Mouse (Mus musculus) spleen, adult 2 months (tissue): ENCODE data around the gene Cnn1.

Experiments
- CTCF ChIP-seq: fragments of 200-500 bp; IDR thresholded peaks from 2 replicates; pipeline ENCODE4 v1.5.1; 2011; ENCODE audit warnings: mild to moderate bottlenecking, inconsistent platforms; ENCODE audit not compliant: insufficient read depth, insufficient read length, insufficient replicate concordance; ENCODE audit errors: extremely low read depth
- POLR2A ChIP-seq: fragments of 200-500 bp; IDR thresholded peaks from 2 replicates; pipeline ENCODE4 v1.6.1; 2011; ENCODE audit warnings: low read depth, low read length, inconsistent platforms

DNA sequence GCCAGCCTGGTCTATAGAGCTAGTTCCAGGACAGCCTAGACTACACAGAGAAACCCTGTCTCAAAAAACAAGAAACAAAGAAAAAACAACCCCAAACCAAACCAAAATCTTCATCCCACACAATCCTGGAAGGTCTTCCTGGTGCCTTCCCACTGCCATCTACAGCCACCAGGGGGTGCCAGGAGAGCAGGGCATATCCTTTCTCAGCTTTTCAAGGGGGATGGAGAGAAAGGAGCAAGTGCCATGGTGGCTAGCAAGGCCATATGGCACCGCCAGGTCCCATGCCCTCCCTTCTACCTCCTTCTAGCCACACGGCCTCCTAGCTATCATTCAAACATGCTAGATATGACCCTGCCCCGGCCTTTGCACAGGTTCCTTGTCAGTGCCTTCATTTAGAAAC is 32.6 kb upstream of the Cnn1 start:
- TF ChIP-seq POLR2A, result no peak
- peak; percentile 85; the same call in 1 of the 2 replicates for TF ChIP-seq CTCF
